Mouse (Mus musculus) embryonic facial prominence, embryonic 15.5 days (tissue): ENCODE results near the gene Numa1. TPM values are rescaled to one million over a fixed set of nuclear protein-coding genes. Genes with fewer than 3 reads are reported as not detected.

Source experiments
- ATAC-seq: fragments of 200-750 bp; cut with Nextera tagmentation; 2 replicates; pipeline ENCODE4 v1.8.0; 2017; ENCODE audit warnings: low read depth, moderate TSS enrichment; ENCODE audit not compliant: insufficient number of reproducible peaks, low FRiP score, low TSS enrichment
- H3K27ac ChIP-seq: fragments of 300-500 bp; sonication (generic); replicated peaks from 2 replicates; pipeline ENCODE4 v1.5.1; 2015; ENCODE audit warnings: mild to moderate bottlenecking, inconsistent platforms
- H3K27me3 ChIP-seq: fragments of 300-500 bp; sonication (generic); 2 replicates; pipeline ENCODE4 v1.6.1; 2015; ENCODE audit warnings: inconsistent platforms
- H3K36me3 ChIP-seq: fragments of 300-500 bp; sonication (generic); 2 replicates; pipeline ENCODE4 v1.6.1; 2015; ENCODE audit warnings: mild to moderate bottlenecking, inconsistent platforms
- H3K4me1 ChIP-seq: fragments of 300-500 bp; sonication (generic); 2 replicates; pipeline ENCODE4 v1.6.1; 2015; ENCODE audit warnings: inconsistent platforms
- H3K4me2 ChIP-seq: fragments of 300-500 bp; sonication (generic); replicated peaks from 2 replicates; pipeline ENCODE4 v1.6.1; 2015; ENCODE audit warnings: mild to moderate bottlenecking, inconsistent platforms
- H3K4me3 ChIP-seq: fragments of 300-500 bp; sonication (generic); replicated peaks from 2 replicates; pipeline ENCODE4 v1.5.1; 2015; ENCODE audit warnings: mild to moderate bottlenecking, inconsistent platforms
- H3K9ac ChIP-seq: fragments of 300-500 bp; sonication (generic); 2 replicates; pipeline ENCODE4 v1.6.1; 2015; ENCODE audit warnings: inconsistent platforms
- H3K9me3 ChIP-seq: fragments of 300-500 bp; sonication (generic); replicated peaks from 2 replicates; pipeline ENCODE4 v1.6.1; 2016; ENCODE audit warnings: inconsistent platforms
- WGBS: fragments of 180-500 bp; shearing (Covaris S2); methylation state at CpG from one replicate; pipeline ENCODE4 v1.1.7; 2015; 5-methylcytosine and 5-hydroxymethylcytosine counted together
- polyA plus RNA-seq: library from polyadenylated mRNA; unstranded; fragments of >200 nt; fragmentation: Nextera tagmentation; extraction: Ambion mirVana; gene quantifications from 2 replicates; pipeline ENCODE4 v1.2.1, GENCODE M21; 2015

Numa1 gene
- polyA plus RNA-seq, 1 experiment from 2014 or later: 73.7 TPM

GRCm38 (mm10) chr7:101982735-101983134 is 48.8 kb downstream of the Numa1 start:
- no peaks in the 10 kb centered on the region for H3K27me3 ChIP-seq
- no peak overlapping the region for H3K4me3 ChIP-seq
- H3K27ac ChIP-seq: no peak overlapping the region
- H3K9ac ChIP-seq: no peak overlapping the region
- no peaks in the 10 kb centered on the region for H3K9me3 ChIP-seq
- 0 out of 2 replicates have a peak, but pooled peaks cover 5% of the 10 kb centered on the region for H3K4me1 ChIP-seq
- WGBS: 77% methylated on average over 1 of the region's 1 CpGs
- ATAC-seq: 0 out of 2 replicates have a peak, but pooled peaks have one; percentile 34
- H3K4me2 ChIP-seq: no peak overlapping the region
- peaks cover 36% of the 10 kb centered on the region for H3K36me3 ChIP-seq

GRCm38 (mm10) chr7:101985081-101985480 is 51.2 kb downstream of the Numa1 start:
- 90% methylated on average over 3 of the region's 3 CpGs for WGBS
- Histone ChIP-seq H3K27me3 (no peaks in the 10 kb centered on the region), H3K36me3 (peaks cover 59% of the 10 kb centered on the region), H3K4me1 (0 out of 2 replicates have a peak, but pooled peaks cover 5% of the 10 kb centered on the region), H3K9ac (no peak overlapping the region), H3K27ac (no peak overlapping the region), H3K9me3 (no peaks in the 10 kb centered on the region), H3K4me3 (no peak overlapping the region), H3K4me2 (no peak overlapping the region)
- no peak for ATAC-seq

GRCm38 (mm10) chr7:101994241-101994640 is 60.3 kb downstream of the Numa1 start:
- H3K4me3 ChIP-seq: no peak overlapping the region
- peaks cover 5% of the 10 kb centered on the region; the same call in 1 of the 2 replicates for H3K4me1 ChIP-seq
- H3K9ac ChIP-seq: no peak overlapping the region
- H3K4me2 ChIP-seq: no peak overlapping the region
- no peak overlapping the region for H3K27ac ChIP-seq
- peaks cover 98% of the 10 kb centered on the region for H3K36me3 ChIP-seq
- H3K27me3 ChIP-seq: no peaks in the 10 kb centered on the region
- WGBS: 83% methylated on average over 3 of the region's 3 CpGs
- H3K9me3 ChIP-seq: no peaks in the 10 kb centered on the region
- no peak for ATAC-seq

GRCm38 (mm10) chr7:101998194-101998927 is 64.5 kb downstream of the Numa1 start:
- 65% methylated on average over 14 of the region's 14 CpGs for WGBS
- Histone ChIP-seq H3K4me1 (peaks cover 5% of the 10 kb centered on the region; the same call in 1 of the 2 replicates), H3K36me3 (peaks cover 99% of the 10 kb centered on the region), H3K4me2 (no peak overlapping the region), H3K27ac (peak overlapping the region; percentile 12; the same call in 1 of the 2 replicates), H3K4me3 (no peak overlapping the region), H3K9me3 (no peaks in the 10 kb centered on the region), H3K27me3 (no peaks in the 10 kb centered on the region), H3K9ac (no peak overlapping the region)
- ATAC-seq: peak; percentile 21; the same call in 1 of the 2 replicates

- ATAC-seq: no peak; the same call in 1 of the 2 replicates
- WGBS: 94% methylated on average over 15 of the region's 15 CpGs
- peaks cover 5% of the 10 kb centered on the region; the same call in 1 of the 2 replicates for H3K4me1 ChIP-seq
- H3K4me2 ChIP-seq: no peak overlapping the region
- no peak overlapping the region for H3K9ac ChIP-seq
- H3K4me3 ChIP-seq: no peak overlapping the region
- H3K27me3 ChIP-seq: no peaks in the 10 kb centered on the region
- peaks cover 96% of the 10 kb centered on the region for H3K36me3 ChIP-seq
- no peaks in the 10 kb centered on the region for H3K9me3 ChIP-seq
- H3K27ac ChIP-seq: peak overlapping the region; percentile 77
Observed at GRCm38 (mm10) chr7:101999461-102000151, 65.7 kb downstream of the Numa1 start.

- Histone ChIP-seq H3K9ac (no peak overlapping the region), H3K4me2 (no peak overlapping the region), H3K36me3 (peaks cover 95% of the 10 kb centered on the region), H3K27me3 (no peaks in the 10 kb centered on the region), H3K4me1 (peaks cover 5% of the 10 kb centered on the region; the same call in 1 of the 2 replicates), H3K27ac (peak overlapping the region; percentile 77), H3K9me3 (no peaks in the 10 kb centered on the region), H3K4me3 (no peak overlapping the region)
- no peak for ATAC-seq
- 83% methylated on average over 8 of the region's 8 CpGs for WGBS
Observed at GRCm38 (mm10) chr7:102000296-102000695, 66.4 kb downstream of the Numa1 start.

- no peak overlapping the region for H3K4me3 ChIP-seq
- no peak overlapping the region for H3K9ac ChIP-seq
- H3K9me3 ChIP-seq: no peaks in the 10 kb centered on the region
- H3K4me1 ChIP-seq: peaks cover 5% of the 10 kb centered on the region; the same call in 1 of the 2 replicates
- H3K4me2 ChIP-seq: no peak overlapping the region
- WGBS: 82% methylated on average over 26 of the region's 26 CpGs
- H3K36me3 ChIP-seq: peaks cover 95% of the 10 kb centered on the region
- H3K27me3 ChIP-seq: no peaks in the 10 kb centered on the region
- no peak for ATAC-seq
- H3K27ac ChIP-seq: peak overlapping the region; percentile 77
Observed at GRCm38 (mm10) chr7:102000921-102001630, 67.2 kb downstream of the Numa1 start.

- Histone ChIP-seq H3K36me3 (peaks cover 94% of the 10 kb centered on the region), H3K27ac (no peak overlapping the region), H3K9me3 (no peaks in the 10 kb centered on the region), H3K4me3 (no peak overlapping the region), H3K4me1 (no peaks in the 10 kb centered on the region), H3K27me3 (no peaks in the 10 kb centered on the region), H3K4me2 (no peak overlapping the region), H3K9ac (no peak overlapping the region)
- no peak for ATAC-seq
- 81% methylated on average over 1 of the region's 1 CpGs for WGBS
Observed at GRCm38 (mm10) chr7:102006520-102006919, 72.6 kb downstream of the Numa1 start.

- Histone ChIP-seq H3K9me3 (no peaks in the 10 kb centered on the region), H3K4me3 (no peak overlapping the region), H3K27me3 (no peaks in the 10 kb centered on the region), H3K9ac (no peak overlapping the region), H3K36me3 (peaks cover 98% of the 10 kb centered on the region), H3K4me1 (no peaks in the 10 kb centered on the region), H3K4me2 (no peak overlapping the region), H3K27ac (no peak overlapping the region)
- no peak for ATAC-seq
- WGBS: 89% methylated on average over 9 of the region's 9 CpGs
Observed at GRCm38 (mm10) chr7:102011855-102012254, 77.9 kb downstream of the Numa1 start.

- 84% methylated on average over 8 of the region's 8 CpGs for WGBS
- no peak overlapping the region for H3K4me3 ChIP-seq
- H3K9me3 ChIP-seq: no peaks in the 10 kb centered on the region
- no peaks in the 10 kb centered on the region for H3K4me1 ChIP-seq
- ATAC-seq: no peak
- H3K27me3 ChIP-seq: no peaks in the 10 kb centered on the region
- H3K36me3 ChIP-seq: peaks cover 99% of the 10 kb centered on the region
- H3K4me2 ChIP-seq: no peak overlapping the region
- no peak overlapping the region for H3K27ac ChIP-seq
- no peak overlapping the region for H3K9ac ChIP-seq
Observed at GRCm38 (mm10) chr7:102013416-102013815, 79.5 kb downstream of the Numa1 start.

- H3K4me3 ChIP-seq: no peak overlapping the region
- WGBS: 85% methylated on average over 2 of the region's 2 CpGs
- H3K4me1 ChIP-seq: no peaks in the 10 kb centered on the region
- H3K4me2 ChIP-seq: no peak overlapping the region
- H3K9me3 ChIP-seq: no peaks in the 10 kb centered on the region
- H3K27ac ChIP-seq: no peak overlapping the region
- no peak for ATAC-seq
- peaks cover 93% of the 10 kb centered on the region for H3K36me3 ChIP-seq
- H3K27me3 ChIP-seq: no peaks in the 10 kb centered on the region
- no peak overlapping the region for H3K9ac ChIP-seq
Observed at GRCm38 (mm10) chr7:102014995-102015394, 81.1 kb downstream of the Numa1 start.
